Comparison of ENCODE assay signal across 8 mouse cellular contexts in the genomic region with DNA sequence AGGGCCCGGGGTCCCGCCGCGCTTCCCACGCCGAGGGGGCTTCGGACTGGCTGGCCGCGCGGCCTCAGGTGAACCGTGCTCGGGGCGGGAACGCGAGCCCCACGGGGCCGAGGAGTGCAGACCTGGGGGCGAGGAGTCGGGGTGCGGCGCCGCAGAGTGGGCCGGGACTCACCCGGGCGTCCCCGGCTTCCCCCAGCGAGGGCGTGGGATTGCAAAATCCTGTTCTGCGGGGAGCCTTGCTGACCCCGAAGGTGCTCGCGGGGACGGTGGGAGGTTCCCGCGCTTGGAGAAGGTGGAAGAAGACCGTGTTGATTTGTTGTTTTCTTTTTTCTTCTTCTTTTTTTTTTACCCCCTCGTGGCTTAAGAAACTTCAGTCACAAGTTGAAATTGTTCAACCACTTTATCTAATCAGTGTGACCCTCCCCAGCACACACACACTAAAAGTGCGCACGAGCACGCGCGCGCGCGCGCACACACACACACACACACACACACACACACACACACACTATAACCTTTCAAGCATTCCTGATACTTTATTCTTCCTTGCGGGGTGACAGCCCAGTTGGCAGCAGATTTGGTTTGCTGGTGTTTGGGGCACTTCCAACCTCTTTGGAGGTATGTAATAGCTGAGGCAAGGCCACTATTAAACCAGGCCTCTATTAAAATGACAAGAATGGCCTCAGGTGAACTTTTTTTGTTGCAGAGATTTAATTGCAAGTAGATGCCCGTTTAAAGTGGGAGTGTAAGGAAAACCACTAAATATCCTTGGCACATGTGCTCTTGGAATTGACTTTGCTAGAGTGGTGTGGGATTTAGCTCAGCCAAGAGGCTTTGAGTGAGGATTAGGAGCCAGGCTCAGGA. TPM values are rescaled to one million over a fixed set of nuclear protein-coding genes. Genes with fewer than 3 reads are reported as not detected.
DNase-seq lines count a peak whose midpoint lies in the region; ATAC-seq and TF ChIP-seq lines count a peak whose summit lies in the region.

No protein-coding gene starts in this region.

- peak overlapping the region; percentile 85 for H3K27ac ChIP-seq in intestine, postnatal 0 days (ENCODE audit: low read depth, low read length)
- H3K27ac ChIP-seq in liver, postnatal 0 days (ENCODE audit: low read depth), result peak overlapping the region; percentile 85
- peak overlapping the region; percentile 55 for H3K27ac ChIP-seq in neural tube, embryonic 15.5 days (replicated peaks)

- WGBS in intestine, postnatal 0 days, result under 1% methylated on average over 47 of the region's 48 CpGs
- WGBS in liver, postnatal 0 days (ENCODE audit: insufficient replicate concordance), result under 1% methylated on average over 48 of the region's 48 CpGs
- WGBS in neural tube, embryonic 15.5 days, result under 1% methylated on average over 48 of the region's 48 CpGs

- H3K9ac ChIP-seq in intestine, postnatal 0 days (ENCODE audit: low read depth, low read length), result peak overlapping the region; percentile 93
- H3K9ac ChIP-seq in liver, postnatal 0 days (replicated peaks), result peak overlapping the region; percentile 91
- peak overlapping the region; percentile 83 for H3K9ac ChIP-seq in neural tube, embryonic 15.5 days (replicated peaks)

- no peak for TF ChIP-seq EP300 in liver, postnatal 0 days (IDR thresholded peaks at IDR 0.05; ENCODE audit: low read depth)

- TF ChIP-seq CTCF in intestine, postnatal 0 days (IDR thresholded peaks at IDR 0.05; ENCODE audit: low read depth), result no peak
- TF ChIP-seq CTCF in liver, postnatal 0 days (IDR thresholded peaks at IDR 0.05; ENCODE audit: low read depth), result no peak

- 0 out of 2 replicates have a peak, but pooled peaks have one; percentile 5 for ATAC-seq in intestine, postnatal 0 days
- ATAC-seq in liver, postnatal 0 days, result peak; percentile 1
- ATAC-seq in neural tube, embryonic 15.5 days (ENCODE audit: low FRiP score), result peak; percentile 12; the same call in 1 of the 2 replicates
- ATAC-seq in activated CD4-positive, CD25-positive, alpha-beta regulatory T cell, adult 4 months, result no peak

- no peaks in the 10 kb centered on the region for H3K36me3 ChIP-seq in intestine, postnatal 0 days (ENCODE audit: control insufficient read depth, insufficient read depth)
- H3K36me3 ChIP-seq in liver, postnatal 0 days (replicated peaks; ENCODE audit: insufficient read depth, low read length), result no peaks in the 10 kb centered on the region
- H3K36me3 ChIP-seq in neural tube, embryonic 15.5 days, result no peaks in the 10 kb centered on the region

- H3K4me1 ChIP-seq in intestine, postnatal 0 days (replicated peaks; ENCODE audit: control insufficient read depth, insufficient read depth, low read length), result 0 out of 2 replicates have a peak, but pooled peaks cover 4% of the 10 kb centered on the region
- peaks cover 26% of the 10 kb centered on the region for H3K4me1 ChIP-seq in liver, postnatal 0 days (ENCODE audit: insufficient read depth)
- H3K4me1 ChIP-seq in neural tube, embryonic 15.5 days, result peaks cover 21% of the 10 kb centered on the region

- H3K4me3 ChIP-seq in intestine, postnatal 0 days (ENCODE audit: low read depth, low read length), result peak overlapping the region; percentile 99
- H3K4me3 ChIP-seq in liver, postnatal 0 days (ENCODE audit: low read depth, low read length), result peak overlapping the region; percentile 89
- H3K4me3 ChIP-seq in neural tube, embryonic 15.5 days (replicated peaks), result peak overlapping the region; percentile 98

- no peaks in the 10 kb centered on the region for H3K27me3 ChIP-seq in intestine, postnatal 0 days (replicated peaks; ENCODE audit: control insufficient read depth, insufficient read depth, low read length)
- no peaks in the 10 kb centered on the region for H3K27me3 ChIP-seq in liver, postnatal 0 days (ENCODE audit: insufficient read depth, low read length)
- H3K27me3 ChIP-seq in neural tube, embryonic 15.5 days (replicated peaks), result no peaks in the 10 kb centered on the region

- H3K4me2 ChIP-seq in intestine, postnatal 0 days (replicated peaks; ENCODE audit: low read depth), result peak overlapping the region; percentile 84
- peak overlapping the region; percentile 95 for H3K4me2 ChIP-seq in liver, postnatal 0 days (ENCODE audit: low read depth, low read length)
- peak overlapping the region; percentile 94 for H3K4me2 ChIP-seq in neural tube, embryonic 15.5 days

- peak; percentile 30 to 44 for DNase-seq in urinary bladder, adult 18-20 months (ENCODE audit: low spot score in 2 of 2)
- DNase-seq in urinary bladder, postnatal 10 days (ENCODE audit: low spot score), result no peak
- peak; percentile 75 for DNase-seq in cerebellum, adult 9-10 months
- peak; percentile 39 for DNase-seq in gastrocnemius, adult 18-20 months (ENCODE audit: low spot score)
- peak; percentile 62 for DNase-seq in liver, postnatal 0 days

- H3K9me3 ChIP-seq in intestine, postnatal 0 days (ENCODE audit: control insufficient read depth), result no peaks in the 10 kb centered on the region
- H3K9me3 ChIP-seq in liver, postnatal 0 days (ENCODE audit: low read length), result no peaks in the 10 kb centered on the region
- H3K9me3 ChIP-seq in neural tube, embryonic 15.5 days (replicated peaks), result no peaks in the 10 kb centered on the region

RNA-seq across cellular contexts. Expression of a gene that starts 3.1 kb away (rescaled TPM):
- 10 to 100 TPM; 23.0 to 30.5 TPM for total RNA-seq in gastrocnemius, adult 18-20 months (2021)
- 46.8 and 50.9 TPM in 2 replicates for polyA plus RNA-seq in intestine, postnatal 0 days (2015; fragmentation: Nextera tagmentation; extraction: Ambion mirVana)
- polyA plus RNA-seq in liver, postnatal 0 days (2015; fragmentation: Nextera tagmentation; extraction: Ambion mirVana), result 17.5 and 21.4 TPM in 2 replicates
- polyA plus RNA-seq in neural tube, embryonic 15.5 days (2015; fragmentation: Nextera tagmentation; extraction: Ambion mirVana), result 40.2 and 50.1 TPM in 2 replicates
- 100 to 1,000 TPM; 113 to 128 TPM for polyA plus RNA-seq in activated CD4-positive, CD25-positive, alpha-beta regulatory T cell, adult 4 months (2017; shearing (Covaris generic))
